Mouse (Mus musculus) neutrophil, adult 83 days (primary cell): ENCODE results near the gene Gm2056. TPM values are rescaled to one million over a fixed set of nuclear protein-coding genes. Genes with fewer than 3 reads are reported as not detected.

Experiments
- total RNA-seq, 2 experiments: library from RNA; stranded (reverse); gene quantifications; one replicate each; pipeline ENCODE4 v1.2.4; 2023

The Gm2056 gene
- not detected for total RNA-seq

DNA sequence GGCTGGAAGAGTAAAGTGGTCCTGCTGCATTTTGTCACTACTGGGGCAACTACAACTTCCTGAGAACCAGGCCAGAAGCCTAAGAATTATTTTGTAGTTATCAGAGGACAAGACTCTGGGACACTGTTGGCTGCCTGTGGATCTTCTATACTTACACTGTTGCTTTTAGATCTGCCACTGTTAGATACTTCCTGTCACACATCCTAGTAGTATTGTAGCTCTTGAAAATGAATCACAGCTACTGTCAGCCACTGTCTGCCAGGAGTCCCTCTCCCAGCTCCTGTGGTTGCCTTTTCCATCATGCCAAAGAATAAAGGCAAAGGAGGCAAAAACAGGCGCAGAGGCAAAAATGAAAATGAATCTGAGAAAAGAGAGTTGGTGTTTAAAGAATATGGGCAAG lies at the start of gene Gm2056:
Gene Gm2056, plus strand, starts transcription at position 301 of the 400 bp plus-strand sequence.

DNA sequence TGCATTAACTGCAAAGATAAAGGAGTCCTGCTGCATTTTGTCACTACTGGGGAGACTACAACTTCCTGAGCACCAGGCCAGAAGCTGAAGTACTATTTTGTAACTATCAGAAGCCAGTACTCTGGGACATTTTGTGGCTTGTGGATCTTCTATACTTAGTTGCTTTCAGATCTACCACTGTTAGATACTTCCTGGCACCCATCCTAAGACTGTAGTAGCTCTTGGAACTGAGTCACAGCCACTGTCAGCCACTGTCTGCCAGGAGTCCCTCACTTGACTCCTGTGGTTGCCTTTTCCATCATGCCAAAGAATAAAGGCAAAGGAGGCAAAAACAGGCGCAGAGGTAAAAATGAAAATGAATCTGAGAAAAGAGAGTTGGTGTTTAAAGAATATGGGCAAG lies 15.3 kb upstream of the Gm2056 start, which contains the start of gene Gm2075:
Gene Gm2075, plus strand, starts transcription at position 301 of the 400 bp plus-strand sequence.

DNA sequence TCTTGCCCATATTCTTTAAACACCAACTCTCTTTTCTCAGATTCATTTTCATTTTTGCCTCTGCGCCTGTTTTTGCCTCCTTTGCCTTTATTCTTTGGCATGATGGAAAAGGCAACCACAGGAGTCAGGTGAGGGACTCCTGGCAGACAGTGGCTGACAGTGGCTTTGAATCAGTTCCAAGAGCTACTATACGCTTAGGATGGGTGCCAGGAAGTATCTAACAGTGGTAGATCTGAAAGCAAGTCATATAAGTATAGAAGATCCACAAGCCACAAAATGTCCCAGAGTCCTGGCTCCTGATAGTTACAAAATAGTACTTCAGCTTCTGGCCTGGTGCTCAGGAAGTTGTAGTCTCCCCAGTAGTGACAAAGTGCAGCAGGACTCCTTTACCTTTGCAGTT lies 8.1 kb upstream of the Gm2056 start, which contains the start of gene Gm6803:
Gene Gm6803, minus strand, starts transcription at position 101 of the 400 bp plus-strand sequence.

Other genes starting within 250 kb of the Gm2056 start
- not detected for gene Gm21936, start 231.5 kb upstream of the Gm2056 start, total RNA-seq
- not detected for gene BB287469, start 210.4 kb upstream of the Gm2056 start, total RNA-seq
- not detected for gene Gm2001, start 184.7 kb upstream of the Gm2056 start, total RNA-seq
- gene Gm2016, start 152.9 kb upstream of the Gm2056 start, total RNA-seq = not detected
- not detected for gene Gm2022, start 131.6 kb upstream of the Gm2056 start, total RNA-seq
- not detected for gene Gm2035, start 107.1 kb upstream of the Gm2056 start, total RNA-seq
- gene Gm2042, start 72.9 kb upstream of the Gm2056 start, total RNA-seq = not detected
- gene Gm2075, start 15.2 kb upstream of the Gm2056 start, total RNA-seq = not detected
- not detected for gene Gm6803, start 8.2 kb upstream of the Gm2056 start, total RNA-seq
- not detected for gene Gm16368, start 56.7 kb downstream of the Gm2056 start, total RNA-seq
- gene Gm10436, start 155.1 kb downstream of the Gm2056 start, total RNA-seq = not detected
- not detected for gene Gm8332, start 223.1 kb downstream of the Gm2056 start, total RNA-seq
- not detected for gene Gm5662, start 247.5 kb downstream of the Gm2056 start, total RNA-seq